Mouse (Mus musculus) forebrain, embryonic 16.5 days (tissue): ENCODE results near the gene Csmd2. TPM values are rescaled to one million over a fixed set of nuclear protein-coding genes. Genes with fewer than 3 reads are reported as not detected.

ENCODE experiments used
- ATAC-seq: fragments of 200-750 bp; cut with Nextera tagmentation; 2 replicates; pipeline ENCODE4 v1.8.0; 2017; ENCODE audit warnings: mild to moderate bottlenecking, moderate library complexity
- H3K27ac ChIP-seq: fragments of 300-500 bp; sonication (generic); 2 replicates; pipeline ENCODE4 v1.5.1; 2014; ENCODE audit warnings: low read length, control low read depth
- H3K27me3 ChIP-seq: fragments of 300-500 bp; sonication (generic); replicated peaks from 2 replicates; pipeline ENCODE4 v1.6.1; 2014; ENCODE audit warnings: low read length; ENCODE audit not compliant: control insufficient read depth, insufficient read depth
- H3K36me3 ChIP-seq: fragments of 300-500 bp; sonication (generic); 2 replicates; pipeline ENCODE4 v1.6.1; 2014; ENCODE audit not compliant: control insufficient read depth, insufficient read depth
- H3K4me1 ChIP-seq: fragments of 300-500 bp; sonication (generic); replicated peaks from 2 replicates; pipeline ENCODE4 v1.6.1; 2014; ENCODE audit warnings: low read length; ENCODE audit not compliant: control insufficient read depth, insufficient read depth
- H3K4me2 ChIP-seq: fragments of 300-500 bp; sonication (generic); 2 replicates; pipeline ENCODE4 v1.6.1; 2014; ENCODE audit warnings: mild to moderate bottlenecking, low read length, control low read depth
- H3K4me3 ChIP-seq: fragments of 300-500 bp; sonication (generic); replicated peaks from 2 replicates; pipeline ENCODE4 v1.5.1; 2014; ENCODE audit warnings: mild to moderate bottlenecking, low read length, control low read depth
- H3K9ac ChIP-seq: fragments of 300-500 bp; sonication (generic); replicated peaks from 2 replicates; pipeline ENCODE4 v1.6.1; 2014; ENCODE audit warnings: low read depth, low read length, control low read depth
- H3K9me3 ChIP-seq: fragments of 300-500 bp; sonication (generic); 2 replicates; pipeline ENCODE4 v1.6.1; 2016; ENCODE audit warnings: low read length; ENCODE audit not compliant: control insufficient read depth
- WGBS: fragments of 180-500 bp; shearing (Covaris S2); extraction: QIAGEN DNeasy Blood & Tissue Kit; methylation state at CpG from one replicate; pipeline ENCODE4 v1.1.7; 2014; 5-methylcytosine and 5-hydroxymethylcytosine counted together
- polyA plus RNA-seq: library from polyadenylated mRNA; unstranded; fragments of >200 nt; fragmentation: Nextera tagmentation; extraction: Ambion mirVana; gene quantifications from 2 replicates; pipeline ENCODE4 v1.2.1, GENCODE M21; 2015

Gene Csmd2
- polyA plus RNA-seq, 1 experiment from 2014 or later, result 11.2 TPM

DNA sequence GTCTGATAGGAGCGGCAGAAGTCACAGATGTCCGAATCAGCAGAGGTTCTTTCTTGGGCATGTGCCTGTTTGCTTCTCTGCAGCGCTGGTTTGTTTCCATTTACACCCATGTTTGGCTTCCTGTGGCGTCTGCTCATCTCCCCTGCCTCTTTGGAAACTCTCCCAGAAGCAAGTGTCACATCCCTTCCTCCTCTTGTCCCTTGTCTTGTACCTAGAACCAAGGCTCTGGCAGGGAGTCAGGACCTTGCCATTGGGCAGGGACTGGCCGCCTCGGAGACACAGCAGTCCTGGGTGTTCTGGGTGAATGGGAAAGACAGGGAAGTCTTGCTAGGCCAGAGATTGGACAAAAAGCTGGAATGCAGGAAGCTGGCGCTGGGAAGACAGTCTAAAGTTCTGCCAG is 410.1 kb downstream of the Csmd2 start:
- no peak for ATAC-seq
- no peaks in the 10 kb centered on the region for H3K9me3 ChIP-seq
- WGBS, result 68% methylated on average over 7 of the region's 7 CpGs
- no peak overlapping the region for H3K9ac ChIP-seq
- no peaks in the 10 kb centered on the region for H3K27me3 ChIP-seq
- H3K4me2 ChIP-seq, result no peak overlapping the region
- H3K4me3 ChIP-seq, result no peak overlapping the region
- peaks cover 10% of the 10 kb centered on the region for H3K4me1 ChIP-seq
- no peaks in the 10 kb centered on the region for H3K36me3 ChIP-seq
- H3K27ac ChIP-seq, result no peak overlapping the region

DNA sequence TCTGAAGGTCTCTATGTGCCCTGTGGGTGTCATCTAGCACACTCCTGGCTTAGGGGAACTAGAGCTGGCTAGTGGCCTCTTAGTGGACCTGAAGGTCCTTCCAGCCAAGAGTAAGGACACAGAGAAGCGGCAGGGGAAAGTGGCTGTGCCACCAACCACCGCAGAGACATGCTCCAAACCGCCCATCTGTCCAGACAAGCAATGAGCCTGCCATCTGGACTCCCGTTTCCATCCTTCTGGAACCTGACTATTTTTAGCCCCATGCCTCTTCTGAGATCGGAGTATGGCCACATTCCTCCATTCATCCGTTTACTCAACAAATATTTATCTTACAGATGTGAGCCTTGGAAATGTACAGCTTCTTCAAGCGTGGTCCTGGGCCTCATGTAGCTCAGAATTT is 411.3 kb downstream of the Csmd2 start:
- Histone ChIP-seq H3K27me3 (no peaks in the 10 kb centered on the region), H3K27ac (no peak overlapping the region), H3K36me3 (no peaks in the 10 kb centered on the region), H3K4me1 (peaks cover 10% of the 10 kb centered on the region), H3K4me3 (no peak overlapping the region), H3K4me2 (no peak overlapping the region), H3K9ac (no peak overlapping the region), H3K9me3 (no peaks in the 10 kb centered on the region)
- 63% methylated on average over 7 of the region's 7 CpGs for WGBS
- ATAC-seq, result peak; percentile 23; the same call in 1 of the 2 replicates

DNA sequence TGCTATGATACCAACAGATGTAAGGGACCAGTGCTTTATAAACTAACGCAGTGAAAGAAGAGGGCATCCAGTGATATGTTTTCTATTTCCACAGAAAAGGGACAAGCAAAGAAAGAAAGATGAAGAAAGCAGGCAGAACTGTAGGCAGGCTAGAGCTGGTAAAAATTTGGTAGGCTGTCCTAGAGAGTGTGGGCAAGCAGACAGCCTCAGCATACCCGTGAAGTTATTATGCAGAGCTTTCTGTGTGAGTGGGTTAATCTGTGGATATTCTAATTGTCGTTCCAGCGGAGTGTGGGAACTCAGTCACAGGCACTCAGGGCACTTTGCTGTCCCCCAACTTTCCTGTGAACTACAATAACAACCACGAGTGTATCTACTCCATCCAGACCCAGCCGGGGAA is 412.4 kb downstream of the Csmd2 start:
- Histone ChIP-seq H3K27ac (no peak overlapping the region), H3K27me3 (no peaks in the 10 kb centered on the region), H3K4me3 (no peak overlapping the region), H3K4me1 (peaks cover 10% of the 10 kb centered on the region), H3K9ac (no peak overlapping the region), H3K36me3 (no peaks in the 10 kb centered on the region), H3K9me3 (no peaks in the 10 kb centered on the region), H3K4me2 (no peak overlapping the region)
- 58% methylated on average over 6 of the region's 6 CpGs for WGBS
- no peak for ATAC-seq

DNA sequence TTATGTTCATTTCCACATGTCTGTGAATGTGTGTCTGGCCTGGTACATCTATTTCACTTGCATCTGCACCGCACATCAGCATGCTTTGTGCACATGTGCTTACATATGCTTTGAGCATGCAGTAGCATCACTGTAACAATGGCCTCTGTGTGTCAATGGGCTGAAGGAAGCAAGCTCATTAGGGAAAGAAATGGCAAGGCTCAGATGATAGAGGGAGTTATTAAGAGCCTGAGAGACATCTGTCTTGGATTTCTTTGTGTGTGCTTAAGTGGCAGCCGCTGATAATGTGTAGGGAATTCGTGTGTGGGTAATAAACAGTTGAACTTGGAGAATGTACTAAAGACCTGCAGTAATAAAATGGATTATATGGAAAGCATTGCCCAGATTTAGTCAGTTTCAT is 413.9 kb downstream of the Csmd2 start:
- Histone ChIP-seq H3K4me1 (peaks cover 10% of the 10 kb centered on the region), H3K36me3 (0 out of 2 replicates have a peak, but pooled peaks cover 3% of the 10 kb centered on the region), H3K9me3 (no peaks in the 10 kb centered on the region), H3K27me3 (no peaks in the 10 kb centered on the region), H3K4me2 (no peak overlapping the region), H3K4me3 (no peak overlapping the region), H3K27ac (no peak overlapping the region), H3K9ac (no peak overlapping the region)
- no peak for ATAC-seq
- WGBS, result 43% methylated on average over 3 of the region's 3 CpGs

DNA sequence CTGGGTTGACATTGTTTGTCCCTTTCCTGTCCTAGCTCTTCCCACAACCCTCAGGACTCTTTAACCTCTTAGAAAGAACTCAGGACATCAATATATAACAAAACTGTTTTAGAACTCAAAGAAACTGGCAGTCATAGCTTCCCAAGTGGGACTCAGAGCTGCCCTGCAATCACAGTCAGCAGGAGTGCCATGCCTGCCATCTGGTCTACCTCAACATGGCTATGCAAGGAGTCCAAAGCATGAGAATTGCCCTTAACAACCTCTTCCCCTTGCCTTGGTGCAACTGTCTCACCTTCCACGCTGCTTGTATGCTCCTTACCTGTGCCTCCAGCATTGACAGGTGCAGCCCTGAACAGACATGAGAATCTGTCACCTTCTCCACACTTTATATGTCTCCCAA is 415.0 kb downstream of the Csmd2 start:
- Histone ChIP-seq H3K9ac (no peak overlapping the region), H3K9me3 (no peaks in the 10 kb centered on the region), H3K4me1 (peaks cover 16% of the 10 kb centered on the region), H3K4me2 (no peak overlapping the region), H3K36me3 (0 out of 2 replicates have a peak, but pooled peaks cover 3% of the 10 kb centered on the region), H3K27ac (no peak overlapping the region), H3K4me3 (no peak overlapping the region), H3K27me3 (no peaks in the 10 kb centered on the region)
- 88% methylated on average over 1 of the region's 1 CpGs for WGBS
- ATAC-seq, result no peak

DNA sequence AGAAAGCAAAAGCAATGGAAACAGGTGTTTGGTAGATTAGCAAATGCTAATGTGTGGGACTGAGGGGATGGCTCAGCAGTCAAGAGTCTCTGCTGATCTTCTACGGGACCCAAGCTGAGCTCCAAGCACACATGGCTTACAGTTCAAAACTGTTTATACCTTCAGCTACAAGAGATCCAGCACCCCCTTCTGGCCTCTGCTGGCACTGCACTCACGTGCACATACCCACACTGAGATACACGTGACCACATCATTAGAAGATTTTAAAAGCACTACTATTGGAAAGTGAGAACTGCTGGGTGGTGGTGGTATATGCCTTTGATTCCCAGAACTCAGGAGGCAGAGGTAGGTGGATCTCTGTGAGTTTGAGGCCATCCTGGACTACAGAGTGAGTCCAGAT is 417.9 kb downstream of the Csmd2 start:
- 88% methylated on average over 3 of the region's 3 CpGs for WGBS
- Histone ChIP-seq H3K27ac (no peak overlapping the region), H3K4me1 (peaks cover 6% of the 10 kb centered on the region), H3K36me3 (0 out of 2 replicates have a peak, but pooled peaks cover 3% of the 10 kb centered on the region), H3K27me3 (no peaks in the 10 kb centered on the region), H3K4me3 (no peak overlapping the region), H3K9ac (no peak overlapping the region), H3K9me3 (no peaks in the 10 kb centered on the region), H3K4me2 (no peak overlapping the region)
- no peak for ATAC-seq

DNA sequence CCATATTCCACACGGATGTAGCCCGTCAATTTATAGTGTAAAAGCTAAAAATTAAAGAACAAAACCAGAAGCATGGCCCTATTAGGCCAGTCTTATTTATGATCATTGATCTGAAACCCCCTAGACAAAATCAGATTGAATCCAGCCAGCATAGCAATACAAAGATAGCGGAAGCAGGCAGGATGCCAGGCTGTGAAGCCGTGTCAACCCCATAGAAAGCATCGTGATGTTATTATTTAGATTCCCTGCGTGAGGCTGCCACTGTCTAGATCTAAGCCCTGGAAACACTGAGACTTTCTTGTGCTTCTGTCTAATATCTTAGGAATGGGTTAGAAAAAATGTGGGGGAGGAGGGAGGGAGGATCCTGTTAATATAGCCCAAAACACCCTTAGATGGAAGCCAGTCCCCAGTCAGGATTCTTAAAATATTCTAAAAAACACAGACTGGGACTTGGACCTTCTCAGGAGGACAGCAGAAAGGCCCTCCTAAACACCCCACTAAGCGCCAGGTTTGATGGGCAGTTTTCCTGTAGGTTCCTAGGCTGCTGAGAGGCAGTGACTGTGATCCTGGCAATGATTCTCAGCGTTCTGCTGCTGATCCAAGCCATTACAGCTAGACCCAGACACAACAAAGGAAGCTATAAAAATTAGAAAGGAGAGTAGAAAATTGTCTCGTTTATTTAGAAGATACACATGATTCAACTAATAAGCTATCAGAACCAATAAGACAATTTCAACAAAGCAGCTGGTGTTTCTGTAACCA is 419.6 kb downstream of the Csmd2 start:
- Histone ChIP-seq H3K4me3 (no peak overlapping the region), H3K9ac (peak overlapping the region; percentile 25; the same call in 1 of the 2 replicates), H3K36me3 (0 out of 2 replicates have a peak, but pooled peaks cover 3% of the 10 kb centered on the region), H3K9me3 (no peaks in the 10 kb centered on the region), H3K4me1 (peaks cover 12% of the 10 kb centered on the region), H3K4me2 (no peak overlapping the region), H3K27me3 (no peaks in the 10 kb centered on the region), H3K27ac (no peak overlapping the region)
- ATAC-seq, result no peak
- WGBS, result 39% methylated on average over 9 of the region's 9 CpGs

DNA sequence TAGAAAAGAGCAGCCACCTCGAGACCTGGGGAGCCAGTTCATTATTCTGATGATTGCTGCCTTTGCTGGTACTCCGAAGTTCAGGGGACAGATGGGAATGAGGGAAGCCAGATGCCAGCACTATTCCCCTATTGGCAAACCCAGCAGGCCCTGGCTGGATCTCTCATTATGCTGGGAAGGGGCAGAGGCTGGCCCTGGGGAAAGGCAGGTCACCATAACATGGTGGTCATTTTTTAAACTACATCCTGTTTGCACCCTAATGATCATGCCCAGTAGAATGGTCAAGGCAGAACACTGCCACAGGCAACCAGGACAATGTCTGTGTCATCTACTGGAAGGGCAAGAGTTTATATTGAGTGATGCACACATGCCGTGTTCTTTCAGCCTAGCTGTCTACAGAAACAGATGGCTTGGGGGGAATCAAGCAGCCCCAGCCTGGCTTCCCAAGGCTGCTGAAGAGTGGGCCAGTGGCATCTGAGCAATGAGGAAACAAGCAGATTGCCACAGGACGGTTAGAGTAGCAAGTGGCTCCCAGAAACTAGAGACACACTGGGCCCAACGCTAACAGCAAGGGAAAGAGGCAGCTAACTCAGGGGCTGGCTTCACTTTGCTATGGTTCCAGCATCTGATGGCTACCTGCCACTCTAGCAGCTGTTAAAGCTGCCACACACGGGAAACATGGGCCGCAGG is 424.4 kb downstream of the Csmd2 start:
- H3K4me1 ChIP-seq, result peaks cover 11% of the 10 kb centered on the region
- no peaks in the 10 kb centered on the region for H3K27me3 ChIP-seq
- peaks cover 2% of the 10 kb centered on the region for H3K36me3 ChIP-seq
- no peak overlapping the region for H3K4me3 ChIP-seq
- no peaks in the 10 kb centered on the region for H3K9me3 ChIP-seq
- no peak overlapping the region for H3K4me2 ChIP-seq
- 63% methylated on average over 7 of the region's 7 CpGs for WGBS
- peak; percentile 62 for ATAC-seq
- peak overlapping the region; percentile 41; the same call in 1 of the 2 replicates for H3K27ac ChIP-seq
- no peak overlapping the region for H3K9ac ChIP-seq

DNA sequence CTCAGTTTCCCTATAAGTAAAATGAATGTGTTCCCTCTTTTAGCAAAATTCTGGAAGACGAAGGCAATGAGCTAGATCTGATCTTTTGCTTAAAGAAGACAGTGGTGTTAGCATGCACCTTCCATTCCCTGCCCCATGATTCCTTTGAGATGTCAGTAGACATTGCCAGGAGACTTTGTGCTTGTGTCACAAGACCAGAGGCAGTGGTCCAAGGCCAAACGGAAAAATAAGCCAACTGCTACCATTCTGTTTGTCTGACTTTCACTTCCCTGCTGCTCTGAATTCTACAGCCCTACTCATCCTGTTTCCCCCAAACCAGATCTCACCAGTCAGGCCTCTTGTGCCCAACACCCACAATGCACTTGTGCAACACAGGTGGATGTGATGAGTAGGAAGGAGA is 427.1 kb downstream of the Csmd2 start:
- no peak for ATAC-seq
- H3K9me3 ChIP-seq, result no peaks in the 10 kb centered on the region
- WGBS, result 93% methylated on average over 2 of the region's 2 CpGs
- no peak overlapping the region for H3K4me3 ChIP-seq
- peaks cover 7% of the 10 kb centered on the region for H3K4me1 ChIP-seq
- H3K27ac ChIP-seq, result no peak overlapping the region
- peaks cover 2% of the 10 kb centered on the region for H3K36me3 ChIP-seq
- H3K27me3 ChIP-seq, result no peaks in the 10 kb centered on the region
- H3K4me2 ChIP-seq, result no peak overlapping the region
- H3K9ac ChIP-seq, result no peak overlapping the region
